Mouse (Mus musculus) activated CD4-positive, CD25-positive, alpha-beta regulatory T cell, adult 4 months (primary cell): ENCODE results near the gene Gm10563. TPM values are rescaled to one million over a fixed set of nuclear protein-coding genes. Genes with fewer than 3 reads are reported as not detected.

Experiments
- polyA plus RNA-seq, 2 experiments: library from polyadenylated mRNA; unstranded; fragments of 100-300 nt; shearing (Covaris generic); gene quantifications; one replicate each; pipeline ENCODE4 v1.2.1; 2017

The Gm10563 gene
- polyA plus RNA-seq, 2 experiments from 2014 or later, result not detected

Other genes starting within 250 kb of the Gm10563 start
- under 1 TPM in 1 of 2 experiments, not detected in 1; 0.41 TPM for gene Gabrd, start 247.3 kb downstream of the Gm10563 start, polyA plus RNA-seq
- 1 to 10 TPM; 1.8 to 2.1 TPM for gene Cfap74, start 236.2 kb downstream of the Gm10563 start, polyA plus RNA-seq
- gene Tmem52, start 176.3 kb downstream of the Gm10563 start, polyA plus RNA-seq, result not detected
- 100 to 1,000 TPM in 1 of 2 experiments, 10 to 100 TPM in 1; 90.9 to 196 TPM for gene Gnb1, start 154.0 kb downstream of the Gm10563 start, polyA plus RNA-seq
- gene Nadk, start 83.0 kb downstream of the Gm10563 start, polyA plus RNA-seq, result 10 to 100 TPM; 42.7 to 49.1 TPM
- gene Slc35e2, start 44.0 kb downstream of the Gm10563 start, polyA plus RNA-seq, result 1 to 10 TPM; 6.2 to 8.3 TPM
- gene Cdk11b, start 20.6 kb downstream of the Gm10563 start, polyA plus RNA-seq, result 10 to 100 TPM; 74.7 to 99.8 TPM
- gene Mmp23, start 8.0 kb upstream of the Gm10563 start, polyA plus RNA-seq, result not detected
- gene Mib2, start 23.8 kb upstream of the Gm10563 start, polyA plus RNA-seq, result 1 to 10 TPM; 2.2 to 6.4 TPM
- gene Fndc10, start 48.9 kb upstream of the Gm10563 start, polyA plus RNA-seq, result 1 to 10 TPM; 1.2 to 1.9 TPM
- gene Ssu72, start 59.4 kb upstream of the Gm10563 start, polyA plus RNA-seq, result 100 to 1,000 TPM; 158 to 181 TPM
- gene Tmem240, start 89.4 kb upstream of the Gm10563 start, polyA plus RNA-seq, result under 1 TPM in 1 of 2 experiments, not detected in 1; 0.22 TPM
- 10 to 100 TPM; 16.3 to 21.0 TPM for gene Atad3a, start 115.7 kb upstream of the Gm10563 start, polyA plus RNA-seq
- gene Vwa1, start 129.3 kb upstream of the Gm10563 start, polyA plus RNA-seq, result under 1 TPM in 1 of 2 experiments, not detected in 1; 0.09 TPM
- under 1 TPM in 1 of 2 experiments, not detected in 1; 0.16 TPM for gene Tmem88b, start 140.5 kb upstream of the Gm10563 start, polyA plus RNA-seq
- gene Ankrd65, start 145.0 kb upstream of the Gm10563 start, polyA plus RNA-seq, result not detected
- gene Mrpl20, start 157.5 kb upstream of the Gm10563 start, polyA plus RNA-seq, result 100 to 1,000 TPM; 160 to 164 TPM
- 100 to 1,000 TPM; 115 to 122 TPM for gene Ccnl2, start 167.1 kb upstream of the Gm10563 start, polyA plus RNA-seq
- 100 to 1,000 TPM; 216 TPM for gene Aurkaip1, start 185.9 kb upstream of the Gm10563 start, polyA plus RNA-seq
- gene Mxra8, start 194.3 kb upstream of the Gm10563 start, polyA plus RNA-seq, result 1 to 10 TPM; 4.1 to 9.9 TPM
- gene Dvl1, start 202.0 kb upstream of the Gm10563 start, polyA plus RNA-seq, result 1 to 10 TPM; 2.1 to 2.7 TPM
- gene Tas1r3, start 218.0 kb upstream of the Gm10563 start, polyA plus RNA-seq, result under 1 TPM; 0.16 to 0.25 TPM
- gene Cptp, start 224.0 kb upstream of the Gm10563 start, polyA plus RNA-seq, result 10 to 100 TPM; 17.7 to 18.0 TPM
- gene Ints11, start 224.1 kb upstream of the Gm10563 start, polyA plus RNA-seq, result 10 to 100 TPM; 82.2 to 87.0 TPM
- 10 to 100 TPM; 12.6 to 25.3 TPM for gene Pusl1, start 246.4 kb upstream of the Gm10563 start, polyA plus RNA-seq
- 1 to 10 TPM; 4.9 to 6.5 TPM for gene Acap3, start 246.4 kb upstream of the Gm10563 start, polyA plus RNA-seq